Mouse (Mus musculus): ENCODE measurements around the gene Hat1.

Hat1 gene

DNA sequence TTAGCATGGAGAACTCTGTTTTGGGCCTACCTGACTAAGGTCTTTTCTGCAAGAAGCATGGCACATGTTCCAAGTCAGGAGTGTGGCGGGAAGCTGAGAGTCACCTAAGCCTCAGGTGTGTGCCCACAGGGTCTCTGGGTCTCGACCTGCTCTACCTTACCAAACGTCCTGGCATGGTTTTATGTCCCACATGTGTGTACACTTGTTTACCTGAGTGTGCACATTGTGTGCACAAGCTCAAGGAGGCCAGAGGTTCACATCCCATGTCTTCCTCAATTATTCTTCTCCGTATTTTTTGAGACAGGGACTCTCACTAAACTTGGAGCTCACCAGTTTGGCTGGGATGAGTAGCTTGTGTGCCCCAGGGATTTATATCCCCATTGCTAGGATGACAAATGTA, 73.3 kb downstream of the Hat1 start:
- in situ Hi-C loops (cut with MseI, MboI): no loop called here

DNA sequence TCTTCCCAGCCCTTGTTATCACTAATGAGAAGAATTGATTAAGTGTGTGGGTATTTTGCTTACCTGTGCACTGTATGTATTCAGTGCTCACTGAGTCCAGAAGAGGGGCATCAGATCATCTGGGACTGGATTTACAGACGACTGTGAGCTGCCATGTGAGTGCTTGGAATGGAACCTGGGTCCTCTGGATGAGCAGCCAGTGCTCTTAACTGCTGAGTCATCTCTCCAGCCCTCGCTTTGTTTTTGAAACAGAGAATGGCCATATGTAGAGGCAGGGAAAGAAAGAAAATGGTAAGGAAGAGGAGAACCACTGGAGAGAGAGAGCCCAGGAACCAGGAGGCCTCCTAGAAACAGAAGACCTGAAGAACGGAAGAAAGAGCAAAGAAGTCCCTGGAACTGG, 73.8 kb downstream of the Hat1 start:
- in situ Hi-C loops (cut with MseI, MboI): no loop called here

DNA sequence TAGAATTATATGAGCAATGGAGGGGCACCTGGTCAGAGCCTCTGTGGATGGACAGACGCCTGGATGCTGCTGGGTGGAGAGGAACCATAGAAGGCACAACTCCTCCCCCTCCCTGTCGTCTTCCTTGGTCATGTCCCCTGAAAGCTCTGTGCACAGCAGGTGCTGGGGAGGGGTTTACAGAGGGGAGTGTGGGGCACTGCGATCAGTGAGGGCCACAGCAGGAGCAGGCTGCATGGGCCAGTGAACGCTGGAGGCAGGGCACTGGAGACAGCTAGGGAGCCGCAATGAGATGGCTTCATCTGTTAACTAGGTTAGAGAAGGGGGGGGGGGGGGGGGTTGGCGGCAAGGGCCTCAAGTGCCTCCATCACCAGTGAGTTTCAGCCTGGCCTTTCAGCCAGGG, 77.3 kb downstream of the Hat1 start:
- in situ Hi-C loops (cut with MseI, MboI): no loop called here

DNA sequence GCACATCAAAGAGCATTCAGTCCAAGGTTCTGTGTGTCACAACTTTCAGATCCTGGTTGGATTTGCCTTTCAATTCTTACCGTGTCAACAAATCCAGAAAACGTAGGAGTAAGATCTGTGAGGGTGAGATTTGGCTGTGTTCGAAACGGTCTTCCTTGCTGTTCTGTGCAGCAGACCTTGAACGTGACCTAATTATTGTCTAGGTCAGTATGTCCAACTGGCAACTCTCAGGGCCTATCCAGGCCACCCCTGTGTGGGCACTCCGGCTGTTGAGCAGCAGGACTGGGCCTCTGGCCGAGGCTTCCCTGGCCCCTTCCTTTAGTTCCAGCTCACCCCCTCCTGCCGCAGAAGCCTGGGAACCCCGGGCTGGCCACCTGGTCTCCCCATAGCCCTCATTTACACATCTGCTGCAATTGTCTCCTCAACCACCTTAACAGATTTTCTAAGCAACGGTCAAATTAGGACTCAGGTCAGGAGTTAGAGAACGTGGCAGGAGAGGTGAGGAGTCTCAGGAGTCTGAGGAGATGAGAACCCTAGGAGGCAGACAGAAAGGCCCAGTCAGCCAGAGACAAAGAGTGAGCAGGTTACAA, 78.2 kb downstream of the Hat1 start:
- in situ Hi-C loops (cut with MseI, MboI): no loop called here

DNA sequence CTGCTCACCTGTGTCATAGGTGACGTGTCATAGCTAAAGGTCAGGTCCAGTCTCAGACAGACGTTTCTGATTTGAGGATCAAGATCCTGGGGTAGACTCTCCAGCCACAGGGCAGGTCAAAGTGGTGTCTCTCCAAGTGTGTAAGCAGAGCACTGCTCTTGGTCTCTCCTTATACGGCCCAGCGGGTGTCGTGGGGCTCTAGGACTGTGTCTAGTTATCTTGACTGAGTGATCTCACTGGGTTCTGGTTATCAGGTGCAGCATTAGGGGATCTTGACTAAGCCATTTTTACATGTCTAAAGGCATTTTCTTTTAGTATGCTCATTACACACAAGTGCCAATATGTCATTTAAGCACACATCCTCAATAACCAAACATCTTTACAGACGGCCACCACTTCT, 82.3 kb downstream of the Hat1 start:
- in situ Hi-C loops (cut with MseI, MboI): no loop called here

DNA sequence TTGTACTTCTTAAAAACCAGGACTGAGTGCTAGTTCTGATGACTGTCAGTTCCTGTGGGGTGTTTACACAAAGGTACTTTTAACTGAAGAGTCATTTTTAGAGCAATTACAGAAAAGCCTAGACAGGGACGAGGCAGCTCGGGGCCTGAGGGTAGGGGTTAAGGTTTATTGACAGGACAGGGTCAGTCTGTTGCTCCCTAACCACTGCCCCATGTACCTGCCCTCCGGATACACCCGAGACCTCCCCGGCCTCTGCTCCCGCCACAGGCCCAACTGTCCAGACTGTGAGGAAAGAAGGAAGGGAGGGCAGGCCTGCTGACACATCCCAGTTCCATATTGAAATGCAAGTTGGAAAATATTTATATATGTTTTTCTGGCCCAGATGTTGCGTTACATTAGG, 85.1 kb downstream of the Hat1 start:
- in situ Hi-C loops (cut with MseI, MboI): no loop called here

DNA sequence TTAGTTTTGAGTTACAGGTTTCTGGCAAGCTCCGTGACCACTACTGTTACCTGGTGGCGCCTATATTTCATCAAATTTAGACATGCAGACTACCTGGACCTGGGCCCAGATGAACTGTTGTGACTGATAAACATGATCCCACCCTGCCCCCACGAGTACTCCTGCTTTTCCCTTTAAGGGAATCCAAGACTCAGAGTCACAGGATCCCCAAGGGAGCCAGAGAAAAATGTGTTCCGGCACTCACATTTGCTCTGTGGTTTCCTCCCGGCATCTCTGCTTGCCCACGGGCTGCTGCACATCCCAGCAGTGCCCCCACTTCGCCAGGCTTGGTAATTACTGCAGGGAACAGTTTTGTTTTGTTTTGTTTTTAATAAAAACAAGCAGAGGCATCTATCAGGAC, 85.6 kb downstream of the Hat1 start:
- in situ Hi-C loops (cut with MseI, MboI): no loop called here

DNA sequence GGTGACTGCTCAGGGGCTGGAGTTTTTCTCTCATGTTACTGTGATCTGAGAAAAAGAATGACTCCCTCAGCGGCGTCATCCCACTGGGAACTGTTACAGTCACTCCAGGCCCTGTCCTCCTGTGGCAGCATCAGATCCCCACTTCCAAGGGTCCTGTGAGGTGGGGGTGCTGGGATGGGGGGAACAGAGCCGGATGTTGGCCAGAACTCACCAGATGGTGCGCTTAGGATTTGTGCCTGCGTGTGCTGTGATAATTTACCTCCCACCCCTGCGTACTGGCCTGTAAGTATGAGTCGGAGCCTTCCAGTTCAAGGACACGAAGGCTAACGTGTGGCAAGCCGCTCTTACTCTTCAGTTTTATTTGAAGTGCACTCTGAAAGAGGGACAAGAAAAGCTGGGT, 86.6 kb downstream of the Hat1 start:
- in situ Hi-C loops (cut with MseI, MboI): no loop called here

DNA sequence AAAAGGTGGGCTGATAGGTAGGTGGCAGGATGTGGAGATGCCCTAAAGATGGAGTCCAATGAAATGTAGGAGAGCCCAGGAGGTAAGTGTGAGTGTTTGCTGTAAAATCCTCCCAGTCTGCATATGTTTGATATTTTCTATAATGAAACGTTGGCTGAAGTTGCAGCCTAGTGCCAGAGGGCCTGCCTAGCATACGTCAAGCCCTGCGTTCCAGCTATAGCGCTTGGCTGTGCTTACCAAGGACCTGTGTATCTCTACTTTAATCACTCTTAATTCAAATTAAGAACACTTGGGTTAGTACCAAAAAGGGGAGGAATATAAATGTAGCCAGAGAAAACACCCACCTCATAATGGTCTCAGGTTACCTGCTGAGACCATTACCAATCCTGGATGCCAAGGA, 87.0 kb downstream of the Hat1 start:
- in situ Hi-C loops (cut with MseI, MboI): no loop called here

DNA sequence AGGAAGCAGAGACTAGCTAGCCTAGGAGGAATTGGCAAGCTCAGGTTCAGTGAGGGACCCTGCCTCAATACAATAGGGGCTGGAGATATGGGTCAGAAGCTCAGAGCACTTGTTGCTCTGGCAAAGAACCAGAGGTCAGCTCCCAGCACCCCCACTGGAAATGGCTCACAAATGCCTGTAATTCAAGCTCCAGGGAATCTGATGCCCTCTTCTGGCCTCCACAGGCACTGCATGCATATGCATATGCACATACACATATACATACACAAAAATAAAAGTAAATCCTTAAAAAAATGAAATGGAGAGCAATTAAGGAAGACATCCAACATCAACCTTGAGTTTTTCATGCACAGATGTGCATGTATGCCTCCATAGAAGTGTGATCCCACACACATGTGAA, 89.0 kb downstream of the Hat1 start:
- in situ Hi-C loops (cut with MseI, MboI): no loop called here

DNA sequence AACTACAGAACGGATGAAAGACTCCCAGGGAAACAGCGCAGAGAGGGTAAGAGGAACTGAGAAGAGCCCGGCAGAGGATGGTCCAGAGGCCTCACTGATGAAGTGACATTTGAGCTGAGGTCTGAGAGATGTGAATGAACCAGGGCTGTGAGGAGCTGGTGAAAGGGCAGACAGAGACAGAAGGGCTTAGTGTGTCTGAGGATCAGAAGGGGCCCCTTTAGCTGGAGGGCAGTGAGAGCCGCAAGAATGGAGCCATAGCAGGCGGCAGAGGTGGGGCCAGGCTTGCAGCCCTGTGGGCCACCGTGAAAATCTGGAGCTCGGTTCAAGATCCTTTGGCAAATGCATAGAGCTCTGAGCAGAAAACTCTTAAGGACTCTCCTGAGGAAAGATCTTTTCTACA, 91.2 kb downstream of the Hat1 start:
- in situ Hi-C loops (cut with MseI, MboI): no loop called here

DNA sequence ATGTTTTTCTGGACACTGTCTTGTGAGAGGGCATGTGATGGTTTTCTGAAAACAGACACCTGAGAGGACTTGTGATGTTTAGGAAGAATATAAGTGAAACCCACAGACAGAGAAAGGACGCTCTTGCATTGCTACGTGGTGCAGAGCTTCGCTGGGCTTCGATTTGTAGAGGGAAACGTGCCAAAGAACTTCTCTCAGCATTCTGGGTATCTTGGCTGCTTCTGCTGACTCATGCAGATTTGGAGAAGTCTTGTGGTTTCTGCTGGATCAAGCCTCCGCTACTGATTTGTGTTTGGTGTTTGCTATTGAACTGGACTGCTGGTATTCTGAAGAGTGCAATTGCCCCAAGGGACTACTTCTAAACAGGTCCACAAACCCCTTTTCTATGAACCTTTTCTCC, 93.1 kb downstream of the Hat1 start:
- in situ Hi-C loops (cut with MseI, MboI): no loop called here

DNA sequence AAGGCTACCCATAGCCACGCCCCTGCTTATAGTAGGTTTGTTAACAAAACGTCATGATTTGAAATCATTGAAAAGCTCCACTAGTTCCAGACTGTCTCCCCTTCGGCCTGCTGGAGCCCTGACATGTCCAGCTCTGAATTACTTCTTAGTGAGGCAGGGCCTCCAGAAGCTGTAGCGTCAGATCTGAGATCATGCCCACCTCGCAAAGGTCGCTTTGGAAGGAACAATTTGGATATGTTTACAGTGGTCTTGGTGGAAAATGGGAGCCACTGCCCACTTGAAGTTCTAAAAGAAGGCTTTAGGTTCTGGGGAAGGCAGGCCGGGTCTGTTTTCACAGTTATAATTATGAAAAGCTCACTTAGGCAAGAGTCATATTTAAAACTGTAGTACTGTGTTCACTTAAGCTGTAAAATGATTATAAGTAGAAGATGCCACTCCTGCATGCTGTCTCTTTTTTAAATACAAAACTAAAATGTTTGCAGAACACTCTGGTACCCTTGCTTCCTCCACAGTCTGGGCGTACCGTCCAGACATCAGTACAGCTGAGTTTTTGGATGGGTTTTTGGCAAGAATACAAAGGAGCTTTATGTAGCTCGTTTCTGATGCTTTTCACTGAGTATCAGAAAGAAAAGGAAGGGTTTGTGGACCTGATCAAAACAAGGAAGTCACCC, 94.4 kb downstream of the Hat1 start:
- in situ Hi-C loops (cut with MseI, MboI): no loop called here

DNA sequence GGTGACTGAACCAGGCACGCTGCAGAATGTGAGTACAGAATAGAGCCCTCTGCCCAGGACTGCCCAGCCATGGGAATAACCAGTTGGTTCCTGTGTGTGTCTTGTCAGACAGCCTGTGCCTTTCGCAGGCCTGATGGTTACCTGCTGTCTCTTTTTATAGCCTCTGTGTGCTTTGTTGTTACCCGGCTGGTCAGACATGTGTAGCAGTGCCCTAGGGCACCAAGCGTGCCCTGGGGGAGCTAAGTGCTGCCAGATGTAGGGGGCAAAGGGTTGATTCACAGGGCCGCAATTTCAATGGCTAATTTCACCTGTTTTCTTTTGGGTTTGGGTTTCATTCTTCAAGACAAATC, 94.9 kb downstream of the Hat1 start:
- in situ Hi-C loops (cut with MseI, MboI): no loop called here
